Mouse (Mus musculus): ENCODE measurements around the gene Sqstm1. TPM values are rescaled to one million over a fixed set of nuclear protein-coding genes. Genes with fewer than 3 reads are reported as not detected.

Gene Sqstm1
- total and polyA plus RNA-seq, 3 experiments: 202 to 579 (median 456) TPM

DNA sequence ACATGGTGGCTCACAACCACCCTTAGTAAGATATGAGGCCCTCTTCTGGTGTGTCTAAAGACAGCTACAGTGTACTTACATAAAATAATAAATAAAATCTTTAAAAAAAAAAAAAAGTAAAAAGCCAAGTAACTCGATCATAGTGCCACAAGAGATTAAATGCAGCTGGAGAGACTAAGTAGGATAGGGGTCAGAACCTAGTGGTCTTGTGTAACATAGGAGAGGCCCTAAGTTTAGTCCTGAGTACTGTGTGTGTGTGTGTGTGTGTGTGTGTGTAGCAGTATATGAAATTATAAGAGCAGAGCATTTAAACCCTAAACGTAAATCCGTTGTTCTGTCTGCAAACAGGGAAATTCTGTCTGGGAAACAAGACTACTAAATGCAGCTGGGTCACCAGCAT lies 18.3 kb downstream of the Sqstm1 start:
- no peaks in the 10 kb centered on the region for H3K9me3 ChIP-seq (replicated peaks; ENCODE audit: low read length)
- H3K4me1 ChIP-seq (ENCODE audit: control insufficient read depth in 1 of 2, insufficient read depth in 2 of 2): peaks cover 0 to 41% of the 10 kb centered on the region in 2 experiments; a peak in 2 of 4 replicates
- dilution Hi-C loops (cut with MboI; ENCODE audit: extremely low pct_ligation_motif_present, extremely low pct_unique_long_range_greater_than_20kb, low sequenced_read_pairs): no loop called here
- no peaks in the 10 kb centered on the region for H3K79me2 ChIP-seq (replicated peaks; ENCODE audit: control insufficient read depth, extremely low read depth, insufficient read depth, poor library complexity, severe bottlenecking)
- no peaks in the 10 kb centered on the region for H3K27me3 ChIP-seq (replicated peaks)
- DNase-seq (ENCODE audit: extremely low read depth): no peak
- no peak overlapping the region for H3K4me3 ChIP-seq (replicated peaks in 1 of 3; ENCODE audit: low read depth in 2 of 3, low read length in 2 of 3, poor library complexity in 1 of 3)
- in situ Hi-C loops (cut with MboI; ENCODE audit: low pct_ligation_motif_present, low pct_unique_long_range_greater_than_20kb, low sequenced_read_pairs): no loop called here
- H3K27ac ChIP-seq (ENCODE audit: insufficient read depth, low read depth): no peak overlapping the region
- H3K9ac ChIP-seq (ENCODE audit: insufficient read depth, low read depth): no peak overlapping the region
- H3K36me3 ChIP-seq (replicated peaks in 1 of 2; ENCODE audit: control insufficient read depth in 1 of 2, insufficient read depth in 1 of 2, low read length in 1 of 2): peaks cover 32 to 70% of the 10 kb centered on the region in 2 experiments
- TF ChIP-seq ETS1 (conservative IDR thresholded peaks at IDR 0.05; ENCODE audit: low read depth, low read length) (0 out of 2 replicates have a peak, but pooled peaks have one; percentile 25), NRF1 (IDR thresholded peaks at IDR 0.05; ENCODE audit: low read depth, low read length) (no peak)
- H3K4me2 ChIP-seq (ENCODE audit: insufficient read depth, low read depth, poor library complexity, severe bottlenecking): no peak overlapping the region

DNA sequence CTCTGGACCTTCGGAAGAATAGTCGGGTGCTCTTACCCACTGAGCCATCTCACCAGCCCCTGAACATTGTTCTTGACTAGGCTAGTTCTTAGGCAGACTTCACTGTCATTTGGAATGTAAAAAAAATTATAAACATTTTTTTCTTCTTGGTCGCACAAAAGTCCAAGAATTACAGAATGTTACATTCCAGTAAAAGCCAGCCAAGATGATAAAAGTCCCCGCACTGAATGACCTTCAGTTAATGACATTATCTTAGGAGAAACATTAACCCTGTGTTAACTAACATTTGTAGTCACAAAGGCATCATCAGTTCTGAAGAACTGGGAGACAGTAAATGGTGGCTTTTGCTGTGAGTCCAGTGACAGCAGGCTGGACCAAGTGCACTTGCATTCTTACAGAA lies 20.3 kb downstream of the Sqstm1 start:
- no peak overlapping the region for H3K27ac ChIP-seq (ENCODE audit: insufficient read depth, low read depth)
- no peaks in the 10 kb centered on the region for H3K79me2 ChIP-seq (replicated peaks; ENCODE audit: control insufficient read depth, extremely low read depth, insufficient read depth, poor library complexity, severe bottlenecking)
- no peaks in the 10 kb centered on the region for H3K27me3 ChIP-seq (replicated peaks)
- DNase-seq (ENCODE audit: extremely low read depth): no peak
- no peak overlapping the region for H3K4me2 ChIP-seq (ENCODE audit: insufficient read depth, low read depth, poor library complexity, severe bottlenecking)
- H3K4me3 ChIP-seq (replicated peaks in 1 of 3; ENCODE audit: low read depth in 2 of 3, low read length in 2 of 3, poor library complexity in 1 of 3): no peak overlapping the region
- no peaks in the 10 kb centered on the region for H3K9me3 ChIP-seq (replicated peaks; ENCODE audit: low read length)
- in situ Hi-C loops (cut with MboI; ENCODE audit: low pct_ligation_motif_present, low pct_unique_long_range_greater_than_20kb, low sequenced_read_pairs): no loop called here
- H3K9ac ChIP-seq (ENCODE audit: insufficient read depth, low read depth): no peak overlapping the region
- peaks cover 35 to 70% of the 10 kb centered on the region in 2 experiments for H3K36me3 ChIP-seq (replicated peaks in 1 of 2; ENCODE audit: control insufficient read depth in 1 of 2, insufficient read depth in 1 of 2, low read length in 1 of 2)
- dilution Hi-C loops (cut with MboI; ENCODE audit: extremely low pct_ligation_motif_present, extremely low pct_unique_long_range_greater_than_20kb, low sequenced_read_pairs): no loop called here
- H3K4me1 ChIP-seq (ENCODE audit: control insufficient read depth in 1 of 2, insufficient read depth in 2 of 2): peaks cover 0 to 47% of the 10 kb centered on the region in 2 experiments; a peak in 2 of 4 replicates
- TF ChIP-seq RAD21 (IDR thresholded peaks at IDR 0.05; ENCODE audit: low read depth, low read length) (no peak), RCOR1 (conservative IDR thresholded peaks at IDR 0.05; ENCODE audit: low read depth, low read length) (no peak), BHLHE40 (IDR thresholded peaks at IDR 0.05; ENCODE audit: low read depth, low read length) (no peak), ZMIZ1 (IDR thresholded peaks at IDR 0.05; ENCODE audit: low read depth, low read length) (no peak), MAX (IDR thresholded peaks at IDR 0.05; ENCODE audit: low read length) (no peak), USF1 (IDR thresholded peaks at IDR 0.05; ENCODE audit: low read depth, low read length) (no peak), HCFC1 (IDR thresholded peaks at IDR 0.05; ENCODE audit: low read depth, low read length) (no peak), NELFE (IDR thresholded peaks at IDR 0.05; ENCODE audit: low read depth, low read length) (no peak), TCF12 (IDR thresholded peaks at IDR 0.05; ENCODE audit: low read depth, low read length) (no peak), MXI1 (IDR thresholded peaks at IDR 0.05; ENCODE audit: low read depth, low read length) (no peak)

DNA sequence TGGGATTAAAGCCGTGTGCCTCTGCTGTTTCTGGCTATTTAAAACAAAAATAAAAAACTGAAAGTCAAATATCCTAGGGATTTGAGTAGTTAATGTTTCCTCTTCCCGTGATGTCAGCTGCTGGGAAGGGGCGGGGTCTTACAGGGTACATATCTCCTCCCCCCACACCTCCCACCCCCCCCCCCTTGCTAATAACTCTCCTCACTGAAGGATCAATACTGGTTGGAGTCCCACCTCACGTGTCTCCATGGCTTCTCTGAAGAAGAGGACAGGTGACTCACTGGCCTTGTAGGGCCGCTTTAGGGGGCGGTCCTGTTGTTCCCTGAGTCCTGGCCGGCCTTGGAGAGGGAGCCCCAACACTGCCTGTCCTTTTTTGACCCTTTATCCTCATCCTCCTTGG lies 21.9 kb downstream of the Sqstm1 start:
- Histone ChIP-seq H3K4me1 (ENCODE audit: control insufficient read depth in 1 of 2, insufficient read depth in 2 of 2) (peaks cover 0 to 44% of the 10 kb centered on the region in 2 experiments; a peak in 2 of 4 replicates), H3K9me3 (replicated peaks; ENCODE audit: low read length) (no peaks in the 10 kb centered on the region), H3K4me3 (replicated peaks in 1 of 3; ENCODE audit: low read depth in 2 of 3, low read length in 2 of 3, poor library complexity in 1 of 3) (no peak overlapping the region), H3K9ac (ENCODE audit: insufficient read depth, low read depth) (no peak overlapping the region), H3K79me2 (replicated peaks; ENCODE audit: control insufficient read depth, extremely low read depth, insufficient read depth, poor library complexity, severe bottlenecking) (no peaks in the 10 kb centered on the region), H3K27ac (ENCODE audit: insufficient read depth, low read depth) (no peak overlapping the region), H3K36me3 (replicated peaks in 1 of 2; ENCODE audit: control insufficient read depth in 1 of 2, insufficient read depth in 1 of 2, low read length in 1 of 2) (peaks cover 26 to 64% of the 10 kb centered on the region in 2 experiments), H3K27me3 (replicated peaks) (no peaks in the 10 kb centered on the region), H3K4me2 (ENCODE audit: insufficient read depth, low read depth, poor library complexity, severe bottlenecking) (no peak overlapping the region; the same call in 1 of the 2 replicates)
- DNase-seq (ENCODE audit: extremely low read depth): no peak
- dilution Hi-C loops (cut with MboI; ENCODE audit: extremely low pct_ligation_motif_present, extremely low pct_unique_long_range_greater_than_20kb, low sequenced_read_pairs) (no loop called here), in situ Hi-C loops (cut with MboI; ENCODE audit: low pct_ligation_motif_present, low pct_unique_long_range_greater_than_20kb, low sequenced_read_pairs) (no loop called here)
- TF ChIP-seq SMC3 (IDR thresholded peaks at IDR 0.05; ENCODE audit: low read depth, low read length) (no peak), CTCF (conservative IDR thresholded peaks at IDR 0.05 in 1 of 2, IDR thresholded peaks at IDR 0.05 in 1 of 2; ENCODE audit: low read depth in 2 of 2, low read length in 2 of 2) (no peak)
